In the genomic region with DNA sequence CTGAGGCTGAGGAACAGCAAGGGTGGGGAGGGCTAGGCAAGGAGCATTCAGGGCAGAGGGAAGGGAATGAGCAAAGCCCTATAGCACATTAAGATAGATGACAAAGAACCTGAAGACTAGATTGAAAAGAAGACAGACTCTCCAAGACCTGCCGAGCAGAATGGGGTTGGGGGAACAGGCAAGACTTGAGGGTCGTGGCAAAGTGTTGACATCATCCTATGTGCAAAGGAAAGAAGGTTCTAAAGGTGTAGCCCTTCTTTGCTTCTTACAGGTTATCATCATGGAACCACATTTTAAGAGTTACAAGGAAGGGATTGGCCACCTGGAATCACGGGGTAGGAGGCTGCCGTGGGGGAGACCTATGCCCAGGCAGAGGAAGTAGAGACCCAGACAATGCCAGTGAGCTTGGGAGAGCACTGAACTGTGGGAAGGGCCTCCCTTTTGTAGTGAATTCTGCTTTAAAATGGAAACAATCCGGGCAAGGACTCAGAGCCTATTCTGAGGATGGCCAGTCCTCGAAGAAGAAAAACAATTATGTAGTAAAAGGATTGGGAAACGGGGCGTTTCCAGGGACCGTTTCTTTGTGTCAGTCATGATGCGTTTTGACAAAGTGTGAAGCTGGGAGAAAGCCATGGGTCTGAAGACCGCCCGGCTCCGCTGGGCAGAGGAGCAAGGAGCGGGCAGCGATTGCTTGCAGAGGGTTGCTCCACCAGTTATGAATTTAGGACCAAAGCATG, we compare ENCODE assay signal across 21 mouse cellular contexts. TPM values are rescaled to one million over a fixed set of nuclear protein-coding genes. Genes with fewer than 3 reads are reported as not detected.
DNase-seq lines count a peak whose midpoint lies in the region; ATAC-seq lines count a peak whose summit lies in the region.
"Had no signal": no experiment of that assay in that cellular context is flagged by ENCODE, and none has a peak within 500 bp of the region (broad histone marks: within the 10 kb centered on the region; RNA-seq: fewer than 3 reads in every experiment).

No protein-coding gene starts in this region.

- no peak overlapping the region for H3K9ac ChIP-seq in midbrain, embryonic 12.5 days (replicated peaks)
- H3K9ac ChIP-seq in midbrain, embryonic 16.5 days (ENCODE audit: low read depth, low read length), result no peak overlapping the region
- H3K9ac ChIP-seq: embryonic facial prominence, embryonic 12.5 days; forebrain, embryonic 12.5 days; heart, embryonic 13.5 days; hindbrain, embryonic 12.5 days had no signal

- H3K36me3 ChIP-seq in megakaryocyte, embryonic 14.5 days (replicated peaks; ENCODE audit: low read length), result no peaks in the 10 kb centered on the region
- H3K36me3 ChIP-seq in midbrain, embryonic 12.5 days, result no peaks in the 10 kb centered on the region
- no peaks in the 10 kb centered on the region for H3K36me3 ChIP-seq in midbrain, embryonic 16.5 days (ENCODE audit: control insufficient read depth, insufficient read depth, low read length)
- H3K36me3 ChIP-seq: embryonic facial prominence, embryonic 12.5 days; forebrain, embryonic 12.5 days; heart, embryonic 13.5 days; hindbrain, embryonic 12.5 days had no signal

- H3K27me3 ChIP-seq in megakaryocyte, embryonic 14.5 days (replicated peaks), result peaks cover 6% of the 10 kb centered on the region
- H3K27me3 ChIP-seq in midbrain, embryonic 12.5 days, result peaks cover 3% of the 10 kb centered on the region; the same call in 1 of the 2 replicates
- no peaks in the 10 kb centered on the region for H3K27me3 ChIP-seq in midbrain, embryonic 16.5 days (ENCODE audit: control insufficient read depth, insufficient read depth, low read depth, low read length)
- H3K27me3 ChIP-seq: embryonic facial prominence, embryonic 12.5 days; forebrain, embryonic 12.5 days; hindbrain, embryonic 12.5 days had no signal

- no peak for ATAC-seq in megakaryocyte, adult 5-6 weeks (ENCODE audit: poor library complexity, severe bottlenecking)
- ATAC-seq in midbrain, embryonic 12.5 days (ENCODE audit: low FRiP score, low read depth), result peak; percentile 93
- ATAC-seq in midbrain, embryonic 16.5 days, result peak; percentile 71
- ATAC-seq: forebrain, embryonic 16.5 days; hindbrain, embryonic 16.5 days; inflammation-experienced regulatory T-cells, adult 6 months had no signal

- 42% methylated on average over 15 of the region's 15 CpGs for WGBS in midbrain, embryonic 12.5 days
- 38% methylated on average over 15 of the region's 15 CpGs for WGBS in midbrain, embryonic 16.5 days

- no peak overlapping the region for H3K4me2 ChIP-seq in midbrain, embryonic 12.5 days (replicated peaks)
- H3K4me2 ChIP-seq in midbrain, embryonic 16.5 days (ENCODE audit: low read length), result no peak overlapping the region
- H3K4me2 ChIP-seq: embryonic facial prominence, embryonic 12.5 days; forebrain, embryonic 12.5 days; heart, embryonic 13.5 days; hindbrain, embryonic 12.5 days had no signal

- 0 out of 2 replicates have a peak, but pooled peaks cover 6% of the 10 kb centered on the region for H3K9me3 ChIP-seq in megakaryocyte, embryonic 14.5 days
- H3K9me3 ChIP-seq in midbrain, embryonic 12.5 days, result no peaks in the 10 kb centered on the region
- no peaks in the 10 kb centered on the region for H3K9me3 ChIP-seq in midbrain, embryonic 16.5 days (replicated peaks; ENCODE audit: control insufficient read depth, low read length, poor library complexity, severe bottlenecking)
- H3K9me3 ChIP-seq: embryonic facial prominence, embryonic 12.5 days; forebrain, embryonic 12.5 days; heart, embryonic 13.5 days; hindbrain, embryonic 12.5 days had no signal

- DNase-seq in layer of hippocampus, postnatal 36 days, result no peak
- DNase-seq in gastrocnemius, adult 18-20 months (ENCODE audit: low spot score), result no peak
- DNase-seq: adrenal gland, adult 8-10 months; adrenal gland, postnatal 36 days; cerebellum, adult 11 months; cerebellum, adult 9-10 months; cerebellum, postnatal 25 days; gastrocnemius, adult 2 months; gastrocnemius, postnatal 25 days; heart, postnatal 4 days had no signal

- H3K4me1 ChIP-seq in megakaryocyte, embryonic 14.5 days, result no peaks in the 10 kb centered on the region
- peaks cover 5% of the 10 kb centered on the region; the same call in 1 of the 2 replicates for H3K4me1 ChIP-seq in midbrain, embryonic 12.5 days
- no peaks in the 10 kb centered on the region for H3K4me1 ChIP-seq in midbrain, embryonic 16.5 days (ENCODE audit: control insufficient read depth, insufficient read depth, low read length)
- H3K4me1 ChIP-seq: embryonic facial prominence, embryonic 12.5 days; heart, embryonic 13.5 days; hindbrain, embryonic 12.5 days had no signal

- peak overlapping the region; percentile 5 for H3K4me3 ChIP-seq in megakaryocyte, embryonic 14.5 days (replicated peaks)
- no peak overlapping the region for H3K4me3 ChIP-seq in midbrain, embryonic 12.5 days
- no peak overlapping the region for H3K4me3 ChIP-seq in midbrain, embryonic 16.5 days (ENCODE audit: low read depth, low read length)
- H3K4me3 ChIP-seq: embryonic facial prominence, embryonic 12.5 days; forebrain, embryonic 12.5 days; gastrocnemius, adult 2 months; heart, embryonic 13.5 days; hindbrain, embryonic 12.5 days had no signal

- peak overlapping the region; percentile 86 for H3K27ac ChIP-seq in midbrain, embryonic 12.5 days (replicated peaks)
- no peak overlapping the region for H3K27ac ChIP-seq in midbrain, embryonic 16.5 days (ENCODE audit: low read length)
- H3K27ac ChIP-seq: embryonic facial prominence, embryonic 12.5 days; forebrain, embryonic 12.5 days; gastrocnemius, adult 2 months; heart, embryonic 13.5 days; hindbrain, embryonic 12.5 days had no signal

RNA-seq across cellular contexts. Expression of gene Cox10, which starts 55.5 kb away (rescaled TPM):
- 26.1 and 30.2 TPM in 2 replicates for polyA plus RNA-seq in megakaryocyte, embryonic 14.5 days (2012; ENCODE audit: insufficient read depth, low replicate concordance)
- 4.7 and 7.8 TPM in 2 replicates for total RNA-seq in megakaryocyte, adult 5-6 weeks (2015)
- total RNA-seq in megakaryocyte, adult 5-6 weeks (2017), result 8.3 and 9.5 TPM in 2 replicates
- 21.1 and 23.9 TPM in 2 replicates for polyA plus RNA-seq in midbrain, embryonic 12.5 days (2016; fragmentation: Nextera tagmentation; extraction: Ambion mirVana)
- polyA plus RNA-seq in midbrain, embryonic 16.5 days (2015; fragmentation: Nextera tagmentation; extraction: Ambion mirVana), result 25.3 and 26.1 TPM in 2 replicates
- total RNA-seq in layer of hippocampus, postnatal 36 days (2021), result 10 to 100 TPM; 22.1 to 24.5 TPM
- 10 to 100 TPM; 39.3 to 41.9 TPM for total RNA-seq in gastrocnemius, adult 18-20 months (2021)
